Mouse (Mus musculus): ENCODE results near the gene Srpx2. TPM values are rescaled to one million over a fixed set of nuclear protein-coding genes. Genes with fewer than 3 reads are reported as not detected.

The Srpx2 gene
- total and polyA plus RNA-seq, 3 experiments = not detected

GRCm38 (mm10) chrX:133898014-133898542 lies 10.1 kb upstream of the Srpx2 start, which contains the start of gene Tspan6:
TSS of gene Tspan6 (minus strand) at chrX:133898429.
- DNase-seq (ENCODE audit: extremely low read depth) = no peak
- Histone ChIP-seq H3K4me1 (ENCODE audit: control insufficient read depth in 1 of 2, insufficient read depth in 2 of 2) (peaks cover 0 to 5% of the 10 kb centered on the region in 2 experiments; a peak in 1 of 4 replicates), H3K9me3 (replicated peaks; ENCODE audit: low read length) (no peaks in the 10 kb centered on the region), H3K9ac (ENCODE audit: insufficient read depth, low read depth) (peak within 1 kb of the TSS; percentile 59), H3K4me2 (ENCODE audit: insufficient read depth, low read depth, poor library complexity, severe bottlenecking) (peak within 1 kb of the TSS; percentile 23; the same call in 1 of the 2 replicates), H3K27ac (ENCODE audit: insufficient read depth, low read depth) (no peak within 1 kb of the TSS), H3K36me3 (replicated peaks in 1 of 2; ENCODE audit: control insufficient read depth in 1 of 2, insufficient read depth in 1 of 2, low read length in 1 of 2) (peaks cover 0 to 3% of the 10 kb centered on the region in 2 experiments), H3K79me2 (replicated peaks; ENCODE audit: control insufficient read depth, extremely low read depth, insufficient read depth, poor library complexity, severe bottlenecking) (no peaks in the 10 kb centered on the region), H3K27me3 (replicated peaks) (no peaks in the 10 kb centered on the region), H3K4me3 (replicated peaks in 1 of 3; ENCODE audit: low read depth in 2 of 3, low read length in 2 of 3, poor library complexity in 1 of 3) (peak within 1 kb of the TSS in 2 of 3 experiments; percentile 25 to 62)
- in situ Hi-C loops (cut with MboI; ENCODE audit: low pct_ligation_motif_present, low pct_unique_long_range_greater_than_20kb, low sequenced_read_pairs) = no loop called here
- TF ChIP-seq USF2 (conservative IDR thresholded peaks at IDR 0.05; ENCODE audit: low read depth, low read length) (no peak), RCOR1 (conservative IDR thresholded peaks at IDR 0.05; ENCODE audit: low read depth, low read length) (no peak), JUN (IDR thresholded peaks at IDR 0.05; ENCODE audit: insufficient read depth, low read depth, low read length) (no peak), NELFE (IDR thresholded peaks at IDR 0.05; ENCODE audit: low read depth, low read length) (no peak), CHD2 (IDR thresholded peaks at IDR 0.05; ENCODE audit: low read length) (no peak), SIN3A (IDR thresholded peaks at IDR 0.05; ENCODE audit: low read length) (no peak), USF1 (IDR thresholded peaks at IDR 0.05; ENCODE audit: low read depth, low read length) (no peak), CTCF (conservative IDR thresholded peaks at IDR 0.05 in 1 of 2, IDR thresholded peaks at IDR 0.05 in 1 of 2; ENCODE audit: low read depth in 2 of 2, low read length in 2 of 2) (peak in 1 of 2 experiments; percentile 55; a peak in 2 of 4 replicates), POLR2A (IDR thresholded peaks at IDR 0.05; ENCODE audit: low read depth, low read length) (peak; percentile 55), ELF1 (IDR thresholded peaks at IDR 0.05; ENCODE audit: low read depth, low read length) (peak; percentile 60), NRF1 (IDR thresholded peaks at IDR 0.05; ENCODE audit: low read depth, low read length) (no peak), POLR2AphosphoS2 (IDR thresholded peaks at IDR 0.05; ENCODE audit: low read depth, low read length) (no peak), BHLHE40 (IDR thresholded peaks at IDR 0.05; ENCODE audit: low read depth, low read length) (no peak), MAFK (IDR thresholded peaks at IDR 0.05; ENCODE audit: insufficient replicate concordance, low read length) (no peak), JUND (conservative IDR thresholded peaks at IDR 0.05; ENCODE audit: low read depth, low read length) (no peak), ZC3H11A (IDR thresholded peaks at IDR 0.05; ENCODE audit: low read depth, low read length) (no peak), MXI1 (IDR thresholded peaks at IDR 0.05; ENCODE audit: low read depth, low read length) (no peak), HCFC1 (IDR thresholded peaks at IDR 0.05; ENCODE audit: low read depth, low read length) (no peak; the same call in 1 of the 2 replicates), MEF2A (IDR thresholded peaks at IDR 0.05; ENCODE audit: borderline replicate concordance, low read depth, low read length) (no peak), CHD1 (IDR thresholded peaks at IDR 0.05; ENCODE audit: low read depth, low read length) (no peak), TCF12 (IDR thresholded peaks at IDR 0.05; ENCODE audit: low read depth, low read length) (no peak), ZKSCAN1 (IDR thresholded peaks at IDR 0.05; ENCODE audit: borderline replicate concordance, low read depth, low read length) (no peak), PAX5 (IDR thresholded peaks at IDR 0.05; ENCODE audit: low read length) (no peak)
- dilution Hi-C loops (cut with MboI; ENCODE audit: extremely low pct_ligation_motif_present, extremely low pct_unique_long_range_greater_than_20kb, low sequenced_read_pairs) = no loop called here

Data from CH12.LX (cell line).